Mouse (Mus musculus): Measurements from ENCODE around the gene Zfp386. TPM values are rescaled to one million over a fixed set of nuclear protein-coding genes. Genes with fewer than 3 reads are reported as not detected.
A peak's percentile ranks its signal among the peaks of the same experiment; 100 is the strongest.
"Not testable (repeated sequence)": the region's sequence is repeated elsewhere in the genome, so short reads cannot be mapped to it uniquely, and the experiment has no call there.

Gene Zfp386
- total RNA-seq (2021), result 10 to 100 TPM; 29.6 to 32.0 TPM
- long read RNA-seq, experiment 1, transcript Zfp386-201 (3 exons, 1,958 nt), result major isoform, 15 of 21 reads
- long read RNA-seq, experiment 1, partial matches to known transcripts, result 1 of 21 reads
- long read RNA-seq, experiment 1, other reads (novel, unspliced or antisense), result 3 of 21 reads
- long read RNA-seq, experiment 2, transcript Zfp386-201 (3 exons, 1,958 nt), result major isoform, 10 of 15 reads
- long read RNA-seq, experiment 2, partial matches to known transcripts, result 0 of 15 reads
- long read RNA-seq, experiment 2, other reads (novel, unspliced or antisense), result 4 of 15 reads

- Histone ChIP-seq H3K4me3 (peak within 1 kb of the TSS; percentile 72), H3K27ac (peak within 1 kb of the TSS; percentile 99)
- TF ChIP-seq CTCF (IDR thresholded peaks at IDR 0.05), result peak; percentile 10
- peak; percentile 98 for DNase-seq (ENCODE audit: extremely low spot score in 1 of 2, low spot score in 2 of 2)
- intact Hi-C loops (cut with DNase I), result loop anchor here (2.0 kb wide), 1 partner anchor 157 kb away; no protein-coding TSS in a partner anchor
Observed at GRCm38 (mm10) chr12:116047440-116048377, at the start of gene Zfp386. Gene Zfp386 (plus strand): TSS chr12:116047724.

DNA sequence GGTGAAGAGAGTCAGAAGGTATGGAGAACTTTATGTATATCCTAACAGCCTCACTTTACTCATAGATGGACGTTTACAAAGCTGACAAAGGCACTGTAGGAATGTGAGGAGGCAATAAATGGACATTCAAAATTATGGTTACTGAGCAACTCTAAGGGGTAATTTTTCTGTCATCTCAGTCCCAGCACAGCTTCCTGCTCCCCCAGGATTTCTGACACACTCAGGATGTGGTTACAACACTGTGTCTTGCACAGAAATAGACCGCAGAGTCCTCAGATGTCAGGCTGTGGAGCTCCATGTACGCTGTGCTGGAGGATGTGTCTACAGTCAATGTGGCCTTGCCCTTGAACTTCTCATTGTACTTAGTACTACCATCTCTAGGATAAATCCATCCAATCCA, 47.7 kb upstream of the Zfp386 start:
- DNase-seq (ENCODE audit: extremely low spot score in 1 of 2, low spot score in 2 of 2); H3K27ac ChIP-seq; H3K4me3 ChIP-seq; intact Hi-C loops (cut with DNase I): not testable (repeated sequence)

- H3K27ac ChIP-seq; DNase-seq (ENCODE audit: extremely low spot score in 1 of 2, low spot score in 2 of 2); intact Hi-C loops (cut with DNase I); H3K4me3 ChIP-seq: not testable (repeated sequence)
Observed at GRCm38 (mm10) chr12:116002946-116003345, 44.6 kb upstream of the Zfp386 start.

DNA sequence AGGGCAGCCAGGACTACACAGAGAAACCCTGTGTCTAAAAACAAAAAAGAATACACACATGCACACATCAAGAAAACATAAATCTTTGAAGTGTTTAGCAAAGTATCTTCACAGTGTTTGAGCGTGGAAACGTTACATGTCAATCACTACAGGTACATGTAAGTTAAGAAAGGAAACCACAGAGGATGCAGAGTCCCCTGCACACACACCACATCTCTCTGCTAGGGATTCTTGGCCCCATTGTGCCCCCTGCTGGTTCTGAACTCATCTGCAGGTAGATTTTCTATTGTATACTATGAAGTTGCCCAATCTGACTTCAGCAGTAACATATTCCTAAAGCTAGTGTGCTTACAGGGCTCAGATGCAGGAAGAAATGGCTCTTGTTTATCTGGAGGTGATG, 36.7 kb upstream of the Zfp386 start:
- TF ChIP-seq CTCF (IDR thresholded peaks at IDR 0.05), result no peak; the same call in 1 of the 2 replicates
- Histone ChIP-seq H3K4me3 (no peak overlapping the region), H3K27ac (no peak overlapping the region)
- intact Hi-C loops (cut with DNase I), result no loop called here
- no peak for DNase-seq (ENCODE audit: extremely low spot score in 1 of 2, low spot score in 2 of 2)

- no peak overlapping the region for H3K27ac ChIP-seq
- no peak for DNase-seq (ENCODE audit: extremely low spot score in 1 of 2, low spot score in 2 of 2)
- H3K4me3 ChIP-seq, result no peak overlapping the region
- intact Hi-C loops (cut with DNase I), result loop anchor here (1.0 kb wide), 1 partner anchor 36 kb away; no protein-coding TSS in a partner anchor
- TF ChIP-seq CTCF (IDR thresholded peaks at IDR 0.05), result peak; percentile 62
Observed at GRCm38 (mm10) chr12:116028095-116028494, 19.4 kb upstream of the Zfp386 start.

- no peak for DNase-seq (ENCODE audit: extremely low spot score in 1 of 2, low spot score in 2 of 2)
- intact Hi-C loops (cut with DNase I), result no loop called here
- Histone ChIP-seq H3K27ac (no peak overlapping the region), H3K4me3 (no peak overlapping the region)
- TF ChIP-seq CTCF (IDR thresholded peaks at IDR 0.05), result no peak
Observed at GRCm38 (mm10) chr12:116035346-116035745, 12.2 kb upstream of the Zfp386 start.

GRCm38 (mm10) chr12:116044785-116045184, 2.7 kb upstream of the Zfp386 start:
- H3K27ac ChIP-seq, result no peak overlapping the region
- intact Hi-C loops (cut with DNase I), result no loop called here
- H3K4me3 ChIP-seq, result no peak overlapping the region
- TF ChIP-seq CTCF (IDR thresholded peaks at IDR 0.05), result no peak
- DNase-seq (ENCODE audit: extremely low spot score in 1 of 2, low spot score in 2 of 2), result no peak

DNA sequence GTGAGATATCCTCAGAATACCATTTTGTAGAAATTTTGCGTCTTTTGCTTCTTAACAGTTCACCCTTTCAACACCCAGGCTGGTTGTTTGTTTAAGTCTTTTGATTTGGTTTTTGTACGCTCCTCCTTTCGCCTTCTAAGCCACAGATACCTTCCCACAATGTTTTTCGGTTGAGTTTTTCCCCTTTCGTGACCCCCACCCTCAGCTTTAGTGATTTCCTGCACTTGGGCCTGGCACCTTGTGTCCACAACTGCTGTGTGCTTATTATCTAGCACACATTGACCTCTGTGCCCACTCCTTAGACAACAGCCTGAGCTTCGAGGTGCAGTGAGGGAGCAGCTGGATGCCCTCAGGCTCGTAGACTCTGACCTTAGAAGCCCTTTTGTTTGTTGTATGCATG, 1.2 kb downstream of the Zfp386 start:
- Histone ChIP-seq H3K4me3 (peak overlapping the region; percentile 72), H3K27ac (peak overlapping the region; percentile 99; the same call in 1 of the 2 replicates)
- intact Hi-C loops (cut with DNase I), result loop anchor here (2.0 kb wide), 1 partner anchor 156 kb away; no protein-coding TSS in a partner anchor
- no peak for DNase-seq (ENCODE audit: extremely low spot score in 1 of 2, low spot score in 2 of 2)
- no peak for TF ChIP-seq CTCF (IDR thresholded peaks at IDR 0.05)

- intact Hi-C loops (cut with DNase I), result loop anchor here (2.0 kb wide), 1 partner anchor 156 kb away; no protein-coding TSS in a partner anchor
- Histone ChIP-seq H3K4me3 (peak overlapping the region; percentile 72), H3K27ac (no peak overlapping the region)
- no peak for DNase-seq (ENCODE audit: extremely low spot score in 1 of 2, low spot score in 2 of 2)
- no peak for TF ChIP-seq CTCF (IDR thresholded peaks at IDR 0.05)
Observed at GRCm38 (mm10) chr12:116049236-116049635, 1.7 kb downstream of the Zfp386 start.

DNA sequence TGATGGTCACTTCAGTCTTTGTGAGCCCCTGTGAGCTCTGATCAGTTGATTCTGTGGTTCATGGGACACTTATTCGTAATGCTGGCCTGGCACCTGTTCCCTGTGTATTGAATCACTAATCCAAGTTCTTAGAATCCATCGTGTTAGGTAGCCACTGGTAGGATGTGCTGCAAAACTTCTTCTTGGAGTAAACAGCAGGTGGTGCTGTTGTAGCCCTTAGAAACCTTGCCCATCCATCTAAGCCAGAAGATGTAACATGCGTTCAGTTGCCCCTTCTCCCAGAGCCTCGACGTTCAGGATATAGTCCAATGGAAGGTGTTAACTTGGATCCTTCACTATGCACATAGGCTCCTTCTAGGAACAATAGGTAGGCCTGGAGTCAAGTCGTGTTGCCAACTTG, 2.2 kb downstream of the Zfp386 start:
- no peak for DNase-seq (ENCODE audit: extremely low spot score in 1 of 2, low spot score in 2 of 2)
- Histone ChIP-seq H3K4me3 (no peak overlapping the region), H3K27ac (no peak overlapping the region)
- peak; percentile 53 for TF ChIP-seq CTCF (IDR thresholded peaks at IDR 0.05)
- intact Hi-C loops (cut with DNase I), result loop anchor here (2.0 kb wide), 1 partner anchor 155 kb away; no protein-coding TSS in a partner anchor

GRCm38 (mm10) chr12:116054342-116054741, 6.8 kb downstream of the Zfp386 start:
- no peak for DNase-seq (ENCODE audit: extremely low spot score in 1 of 2, low spot score in 2 of 2)
- Histone ChIP-seq H3K27ac (no peak overlapping the region), H3K4me3 (no peak overlapping the region)
- intact Hi-C loops (cut with DNase I), result no loop called here
- TF ChIP-seq CTCF (IDR thresholded peaks at IDR 0.05), result no peak

- TF ChIP-seq CTCF (IDR thresholded peaks at IDR 0.05), result no peak
- no peak overlapping the region for H3K27ac ChIP-seq
- intact Hi-C loops (cut with DNase I), result no loop called here
- DNase-seq (ENCODE audit: extremely low spot score in 1 of 2, low spot score in 2 of 2), result no peak
- no peak overlapping the region for H3K4me3 ChIP-seq
Observed at GRCm38 (mm10) chr12:116056112-116056511, 8.6 kb downstream of the Zfp386 start.

All from left cerebral cortex, adult 2 months (tissue).